Mouse (Mus musculus) urinary bladder, adult 18-20 months (tissue): ENCODE results near the gene Slc35b3.

Experiments
- DNase-seq, 2 experiments: peaks; one replicate each; pipeline ENCODE4 v3.0.0; 2022; ENCODE audit warnings: low spot score in 2 of 2, mixed read lengths in 2 of 2

The Slc35b3 gene

GRCm38 (mm10) chr13:38960063-38961050, at the start of gene Slc35b3:
Gene Slc35b3 (minus strand): TSS chr13:38960875.
- DNase-seq, result peak; percentile 77

DNA sequence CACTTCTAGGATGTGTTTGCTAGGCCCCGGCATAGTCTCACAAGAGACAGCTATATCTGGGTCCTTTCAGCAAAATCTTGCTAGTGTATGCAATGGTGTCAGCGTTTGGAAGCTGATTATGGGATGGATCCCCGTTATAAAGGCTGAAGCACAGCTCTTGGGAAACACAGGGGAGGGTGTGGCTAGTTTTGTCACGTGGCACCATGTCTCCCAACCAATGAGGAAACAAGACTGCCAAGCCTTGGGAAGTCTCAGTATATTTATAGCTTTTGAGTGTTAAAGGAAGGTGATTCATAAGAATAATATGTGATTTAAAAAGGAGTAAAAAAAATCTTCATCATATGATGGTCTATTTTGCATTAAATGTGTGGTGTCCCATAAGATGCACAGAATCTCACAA, 49.6 kb upstream of the Slc35b3 start:
- DNase-seq, result no peak

GRCm38 (mm10) chr13:39003101-39003762, 42.6 kb upstream of the Slc35b3 start:
- no peak for DNase-seq

GRCm38 (mm10) chr13:39002424-39002823, 41.7 kb upstream of the Slc35b3 start:
- no peak for DNase-seq

GRCm38 (mm10) chr13:39001434-39001833, 40.8 kb upstream of the Slc35b3 start:
- DNase-seq, result no peak

DNA sequence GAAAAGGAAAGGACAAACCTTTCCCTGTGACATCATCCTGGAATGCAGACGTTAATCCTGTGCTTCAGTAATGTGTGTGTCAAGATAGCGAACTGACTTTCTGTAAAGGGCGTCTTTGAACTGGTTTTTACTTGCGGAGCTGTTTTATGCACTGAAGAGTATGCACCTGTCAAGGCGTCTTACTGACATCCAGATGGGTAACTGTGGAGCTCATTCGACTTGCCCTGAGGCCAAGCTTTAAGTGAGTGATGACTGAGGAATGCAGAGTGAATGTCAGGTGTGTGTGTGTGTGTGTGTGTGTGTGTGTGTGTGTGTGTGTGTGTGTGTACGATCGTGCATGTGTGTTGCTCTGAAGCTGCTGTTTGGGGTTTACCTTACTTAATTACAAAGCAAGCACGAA, 38.3 kb upstream of the Slc35b3 start:
- no peak for DNase-seq

GRCm38 (mm10) chr13:38992529-38992928, 31.9 kb upstream of the Slc35b3 start:
- no peak for DNase-seq

GRCm38 (mm10) chr13:38983751-38984150, 23.1 kb upstream of the Slc35b3 start:
- DNase-seq, result no peak

GRCm38 (mm10) chr13:38980900-38981299, 20.2 kb upstream of the Slc35b3 start:
- DNase-seq, result no peak

DNA sequence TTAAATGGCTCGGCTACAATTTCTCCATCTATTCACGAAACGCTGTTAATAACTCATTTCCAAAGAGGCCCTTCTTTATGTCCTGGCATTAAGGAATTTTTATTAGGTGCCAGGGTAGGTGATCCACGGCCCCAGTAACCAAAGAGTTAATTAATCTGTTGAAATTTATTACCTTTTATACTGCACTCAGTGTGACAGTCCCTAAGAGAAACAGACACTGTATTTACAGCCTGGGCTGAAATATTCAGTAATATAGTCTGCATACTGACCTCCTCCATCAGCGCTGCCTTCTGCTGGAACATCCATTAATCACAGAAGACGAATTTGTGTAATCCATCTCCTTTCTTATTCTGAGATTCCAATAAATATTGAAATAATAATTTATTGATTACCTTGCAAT, 16.3 kb upstream of the Slc35b3 start:
- no peak for DNase-seq

DNA sequence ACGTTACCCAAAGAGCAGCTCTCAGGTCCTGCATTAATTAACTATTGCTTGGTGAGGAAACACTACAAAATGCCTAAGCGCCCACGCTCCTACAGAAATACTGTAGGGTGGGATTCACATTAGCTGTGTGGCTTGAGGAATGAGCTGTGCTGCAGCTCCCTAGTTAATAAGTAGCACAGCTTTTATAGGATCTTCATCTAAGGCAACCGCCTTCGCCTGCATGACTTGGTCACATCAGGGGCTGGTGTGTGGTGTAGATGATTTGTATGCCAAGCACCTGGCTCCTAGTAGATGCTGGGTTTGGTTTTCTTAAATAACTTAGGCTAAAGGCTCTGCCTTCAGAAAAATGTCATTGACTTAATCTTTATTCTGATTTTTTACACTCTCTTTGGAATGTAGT, 15.2 kb upstream of the Slc35b3 start:
- no peak for DNase-seq

- no peak for DNase-seq
Measured at GRCm38 (mm10) chr13:38972602-38973001, 11.9 kb upstream of the Slc35b3 start.

- no peak for DNase-seq
Measured at GRCm38 (mm10) chr13:38971047-38971446, 10.4 kb upstream of the Slc35b3 start.

DNA sequence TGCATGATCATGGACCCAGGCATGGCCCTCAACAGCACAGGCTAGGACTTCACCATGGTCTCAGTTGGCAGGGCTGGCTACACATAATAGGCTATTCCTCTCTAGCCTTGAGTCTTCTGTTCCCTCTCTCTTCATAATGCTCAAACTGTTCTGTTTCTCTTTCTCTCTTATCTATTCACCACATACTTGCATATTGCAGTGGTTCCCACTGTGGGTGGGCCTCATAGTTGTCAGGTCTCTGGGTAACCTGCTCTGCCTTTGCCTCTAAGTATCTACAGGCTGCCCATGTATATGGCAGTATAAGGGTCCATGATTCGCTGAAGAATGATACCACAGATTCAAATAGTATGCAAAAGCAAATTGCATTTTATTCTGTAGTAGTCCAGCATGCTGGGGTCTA, 6.8 kb upstream of the Slc35b3 start:
- DNase-seq, result no peak

DNA sequence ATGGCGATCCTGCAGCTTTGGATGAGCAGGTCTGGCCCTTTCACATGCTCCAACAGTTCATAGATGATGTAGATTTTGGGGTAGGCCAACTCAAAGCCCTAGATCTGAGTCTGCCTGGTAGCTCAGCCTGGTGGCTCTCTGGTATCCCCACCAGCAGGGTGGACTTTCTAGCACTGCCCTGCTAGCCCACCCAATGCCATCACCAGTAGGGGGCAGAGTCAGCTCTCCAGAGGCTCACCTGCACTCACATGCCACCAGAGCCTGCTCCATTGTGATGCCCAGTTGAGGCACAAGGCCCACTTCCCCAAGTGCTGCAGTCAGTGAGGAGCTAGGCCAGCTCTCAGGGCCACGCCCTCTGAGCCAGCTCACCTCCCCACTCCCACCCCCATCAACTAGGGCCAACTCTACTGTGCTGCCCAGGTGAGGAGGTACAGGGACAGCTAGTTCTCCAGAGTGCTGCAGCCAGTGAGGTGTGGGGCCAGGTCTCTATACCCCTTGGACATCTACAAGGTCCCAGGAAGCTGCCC, 6.3 kb upstream of the Slc35b3 start:
- no peak for DNase-seq

DNA sequence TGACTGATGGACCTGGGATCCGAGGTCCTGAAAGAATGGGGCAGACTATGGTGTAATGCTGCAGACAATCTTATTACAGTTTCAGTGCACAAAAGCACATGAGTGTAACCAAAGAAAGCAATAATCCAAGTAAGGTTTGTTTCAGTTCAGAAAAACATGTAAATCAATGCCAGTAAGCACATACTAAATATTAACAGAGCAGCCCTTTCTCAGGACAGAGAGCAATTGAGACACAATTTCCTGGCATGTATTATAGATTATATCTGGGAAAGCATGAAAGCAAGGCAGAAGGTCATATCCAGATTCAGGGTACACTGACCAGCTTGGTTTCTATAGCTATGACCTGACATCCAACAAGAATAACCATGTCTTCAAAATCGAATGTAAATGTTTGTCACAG, 2.1 kb upstream of the Slc35b3 start:
- no peak for DNase-seq

DNA sequence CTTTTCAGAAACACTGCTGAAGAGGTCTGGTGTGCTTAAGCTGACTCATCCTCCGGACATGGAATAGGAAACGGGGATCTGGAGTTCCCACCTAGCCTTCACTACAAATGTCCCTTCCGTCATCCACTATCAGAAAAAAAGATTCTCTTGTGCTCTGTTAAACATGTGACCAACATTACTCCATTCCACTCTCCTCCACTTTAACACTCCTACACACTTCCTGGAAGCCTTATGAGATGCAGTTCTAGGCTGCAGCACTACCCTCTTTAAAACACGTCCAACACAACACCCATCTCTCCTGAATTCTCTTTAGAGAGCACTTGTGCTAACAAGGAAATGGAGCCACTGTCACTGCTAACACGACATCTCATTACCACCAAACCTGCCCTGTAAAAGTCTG, 2.6 kb downstream of the Slc35b3 start:
- no peak for DNase-seq

DNA sequence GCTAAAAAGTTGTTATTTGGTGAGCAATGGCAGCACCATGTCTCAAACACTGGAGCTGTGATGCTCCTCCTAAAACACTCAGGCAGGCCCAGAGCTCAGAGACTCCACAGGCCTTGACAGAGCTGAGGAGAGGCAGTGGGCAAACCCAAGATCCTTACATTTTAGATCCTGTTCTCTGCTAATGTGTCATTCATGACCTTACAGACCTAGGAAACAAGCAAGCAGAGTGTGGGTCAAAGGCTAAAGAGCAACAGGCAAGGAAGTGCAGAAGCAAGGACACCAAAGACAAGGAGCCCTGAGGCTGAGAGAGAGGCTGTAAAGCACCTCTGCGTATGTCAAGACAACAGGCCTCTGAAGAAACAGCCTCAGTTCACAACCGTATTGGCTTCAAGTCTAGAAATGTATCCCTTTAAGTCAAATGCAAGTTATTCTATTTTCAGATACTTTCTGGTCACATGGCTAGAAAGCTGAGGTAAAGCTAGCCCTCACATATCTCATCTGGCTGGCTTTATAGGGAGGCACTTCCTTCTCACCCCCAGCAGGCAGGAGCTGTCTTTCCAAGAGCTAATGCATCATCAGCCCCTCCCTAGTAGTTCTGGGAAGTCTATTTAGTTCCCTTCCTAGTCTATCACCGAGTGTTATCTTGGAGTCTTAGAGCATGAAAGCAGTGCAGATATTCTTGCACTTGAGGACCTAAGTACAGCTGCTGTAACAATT, 14.2 kb downstream of the Slc35b3 start:
- DNase-seq, result no peak

DNA sequence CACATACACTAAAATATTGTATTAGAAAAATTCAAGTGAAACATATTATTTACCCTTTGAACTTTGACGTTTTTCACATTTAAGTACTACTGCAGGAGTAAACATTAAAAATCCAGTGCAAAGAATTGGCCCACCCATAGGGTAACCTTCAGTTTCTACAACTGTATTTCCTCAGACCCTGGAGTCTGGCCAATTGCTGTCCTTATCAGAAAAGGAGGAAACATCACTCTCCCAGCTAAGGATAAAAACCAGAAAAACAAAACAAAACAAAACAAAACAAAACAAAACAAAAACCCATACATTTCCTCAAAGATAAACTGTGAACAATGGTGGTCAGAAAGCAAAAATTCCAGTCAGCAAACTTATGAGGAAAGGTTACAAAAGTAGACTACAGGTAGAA, 14.9 kb downstream of the Slc35b3 start:
- no peak for DNase-seq

DNA sequence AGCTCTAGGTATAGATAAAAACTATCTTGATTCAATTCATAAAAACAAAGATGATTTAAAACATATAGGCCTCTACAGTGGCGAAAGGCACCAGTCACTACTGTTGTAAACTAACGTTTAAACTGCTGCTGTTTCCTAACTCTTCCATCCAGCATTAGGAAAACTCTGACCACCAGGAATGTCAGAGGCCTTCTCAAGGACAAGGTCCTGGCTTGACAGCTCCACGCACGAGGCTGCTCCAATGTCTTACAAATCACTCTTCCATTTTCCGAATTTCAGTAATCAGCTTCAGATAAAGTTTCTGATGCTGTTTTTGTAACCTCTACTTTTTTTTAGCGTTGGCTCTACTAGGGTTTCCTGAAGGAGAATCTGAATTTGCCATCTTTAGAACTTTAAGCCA, 15.7 kb downstream of the Slc35b3 start:
- no peak for DNase-seq

DNA sequence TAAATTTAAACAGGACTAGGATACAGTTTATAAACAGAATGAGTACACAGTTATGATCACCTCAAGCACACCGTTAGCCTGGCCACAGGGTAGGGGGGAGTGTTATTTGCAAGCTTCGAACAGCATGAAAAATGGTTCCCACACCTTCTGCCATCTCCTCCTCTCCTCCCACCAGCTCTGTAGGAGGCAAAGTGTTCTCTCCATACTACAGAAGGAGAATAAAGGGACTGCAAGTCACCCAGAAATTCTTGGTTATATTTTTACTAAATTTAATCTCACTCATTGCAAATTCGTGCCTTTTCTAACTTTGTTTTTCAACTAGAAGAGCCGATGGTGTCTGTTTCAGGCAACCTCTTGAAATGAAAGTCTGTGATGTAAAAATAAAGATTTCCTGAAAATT, 18.9 kb downstream of the Slc35b3 start:
- DNase-seq, result no peak

DNA sequence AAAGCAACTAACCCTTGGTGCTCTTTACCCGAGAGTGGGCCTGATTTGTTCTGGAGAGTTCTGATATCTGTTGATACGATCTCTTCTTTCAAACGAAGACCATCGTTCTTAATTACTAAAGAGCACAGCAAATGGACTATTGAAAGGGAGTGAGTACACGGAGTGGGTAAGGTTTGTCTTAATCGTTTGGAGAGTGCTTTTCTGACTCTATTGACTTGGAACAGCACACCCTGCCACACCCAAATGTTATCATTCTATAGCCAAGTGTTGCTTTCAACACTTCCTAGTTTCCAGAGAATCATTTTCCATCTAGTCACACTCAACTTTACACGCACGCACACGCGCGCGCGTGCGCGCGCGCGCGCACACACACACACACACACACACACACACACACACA, 19.4 kb downstream of the Slc35b3 start:
- no peak for DNase-seq
